Mouse (Mus musculus): ENCODE results near the gene Serpina1e.

Gene Serpina1e

GRCm38 (mm10) chr12:103958798-103959197, at the start of gene Serpina1e:
TSS of gene Serpina1e (minus strand) at chr12:103958975.
- DNase-seq, result no peak

GRCm38 (mm10) chr12:104004689-104005088, 45.9 kb upstream of the Serpina1e start:
- no peak for DNase-seq

GRCm38 (mm10) chr12:104003238-104003612, 44.5 kb upstream of the Serpina1e start:
- DNase-seq, result no peak

GRCm38 (mm10) chr12:104002569-104003237, 43.9 kb upstream of the Serpina1e start:
- DNase-seq, result peak; percentile 62

DNA sequence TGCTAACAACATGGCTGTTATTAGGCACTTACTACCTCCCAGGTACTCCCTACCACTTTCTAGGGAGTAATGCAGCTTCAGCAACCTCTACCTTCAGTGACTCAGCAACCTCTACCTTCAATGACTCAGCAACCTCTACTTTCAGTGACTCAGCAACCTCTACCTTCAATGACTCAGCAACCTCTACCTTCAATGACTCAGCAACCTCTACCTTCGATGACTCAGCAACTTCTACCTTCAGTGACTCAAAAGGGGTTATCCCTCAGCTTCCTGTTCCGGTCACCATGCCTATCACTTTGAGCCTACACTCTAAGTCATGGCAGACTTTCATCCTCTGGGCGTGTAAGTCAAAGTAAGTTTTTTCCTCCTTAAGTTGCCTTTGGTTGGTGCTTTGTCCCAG, 41.8 kb upstream of the Serpina1e start:
- DNase-seq, result no peak

DNA sequence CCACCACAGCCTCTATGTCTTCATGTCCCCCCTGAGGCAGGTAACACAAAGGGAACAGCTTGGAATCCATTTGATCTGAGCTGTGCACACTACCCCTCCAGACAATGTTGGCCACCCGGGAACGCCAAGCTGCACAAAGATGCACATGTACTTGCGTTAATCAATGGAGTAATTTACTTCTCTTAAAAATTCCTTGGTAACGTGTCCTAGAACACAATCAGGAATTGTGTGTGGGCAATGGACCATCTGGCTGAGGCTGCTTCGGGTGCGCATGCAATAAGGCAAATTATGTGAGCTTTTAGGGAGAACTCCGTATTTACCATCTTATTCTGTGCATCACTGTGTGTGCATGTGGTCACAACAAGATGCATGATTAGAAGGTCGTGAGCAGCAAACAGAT, 40.8 kb upstream of the Serpina1e start:
- DNase-seq, result no peak

GRCm38 (mm10) chr12:103996513-103996912, 37.7 kb upstream of the Serpina1e start:
- DNase-seq, result peak; percentile 11

GRCm38 (mm10) chr12:103995292-103996072, 36.7 kb upstream of the Serpina1e start:
- DNase-seq, result peak; percentile 73

DNA sequence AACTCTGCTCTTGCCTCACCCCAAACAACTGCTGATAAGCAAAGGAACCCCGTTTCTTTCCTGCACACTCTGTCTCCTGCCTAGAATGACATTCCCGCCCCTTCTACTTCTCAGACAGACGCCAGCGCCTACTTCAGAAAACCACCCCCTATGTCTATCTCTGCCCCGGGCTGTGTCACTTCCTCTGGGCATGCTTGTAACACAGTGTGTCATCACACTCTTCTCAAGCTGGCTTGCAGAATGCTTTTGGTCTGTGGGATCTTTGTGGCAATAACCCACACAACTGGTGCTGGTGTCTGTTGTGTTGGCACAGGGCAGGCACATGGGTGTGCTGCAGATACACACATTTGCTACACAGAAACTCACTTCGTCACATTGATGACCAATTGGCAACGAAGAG, 34.2 kb upstream of the Serpina1e start:
- DNase-seq, result no peak

- DNase-seq, result no peak
Observed at GRCm38 (mm10) chr12:103989857-103990256, 31.1 kb upstream of the Serpina1e start, which contains the start of gene Serpina11. TSS of gene Serpina11 (minus strand) at chr12:103989957.

- DNase-seq, result no peak
Observed at GRCm38 (mm10) chr12:103989514-103989767, 30.7 kb upstream of the Serpina1e start.

GRCm38 (mm10) chr12:103988754-103989513, 30.2 kb upstream of the Serpina1e start:
- no peak for DNase-seq

DNA sequence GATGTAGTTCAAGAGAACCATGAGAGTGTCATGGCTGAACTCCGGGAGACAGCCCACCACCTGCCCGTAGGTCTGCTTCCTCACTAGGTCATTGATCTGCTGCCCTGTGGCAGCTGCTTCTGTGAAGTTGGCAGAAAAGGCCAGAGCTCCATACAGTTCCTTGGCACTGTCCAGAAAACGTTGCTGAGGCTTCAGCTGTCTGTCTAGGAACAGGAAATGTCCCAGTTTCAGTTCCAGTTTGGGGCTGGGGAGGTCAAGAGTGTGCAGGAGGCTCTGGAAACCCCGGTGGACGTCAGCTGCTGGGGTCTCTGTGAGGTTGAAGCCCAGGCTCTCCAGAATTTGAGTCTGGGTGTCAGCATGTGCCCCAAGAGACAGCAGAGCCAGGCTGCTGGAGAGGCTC, 27.1 kb upstream of the Serpina1e start:
- DNase-seq, result no peak

GRCm38 (mm10) chr12:103984935-103985334, 26.2 kb upstream of the Serpina1e start:
- peak; percentile 70 for DNase-seq

- DNase-seq, result no peak
Observed at GRCm38 (mm10) chr12:103981646-103982360, 23.0 kb upstream of the Serpina1e start.

GRCm38 (mm10) chr12:103978294-103978693, 19.5 kb upstream of the Serpina1e start:
- no peak for DNase-seq

GRCm38 (mm10) chr12:103977846-103978245, 19.1 kb upstream of the Serpina1e start:
- DNase-seq, result peak; percentile 32

- DNase-seq, result no peak
Observed at GRCm38 (mm10) chr12:103977060-103977459, 18.3 kb upstream of the Serpina1e start.

DNA sequence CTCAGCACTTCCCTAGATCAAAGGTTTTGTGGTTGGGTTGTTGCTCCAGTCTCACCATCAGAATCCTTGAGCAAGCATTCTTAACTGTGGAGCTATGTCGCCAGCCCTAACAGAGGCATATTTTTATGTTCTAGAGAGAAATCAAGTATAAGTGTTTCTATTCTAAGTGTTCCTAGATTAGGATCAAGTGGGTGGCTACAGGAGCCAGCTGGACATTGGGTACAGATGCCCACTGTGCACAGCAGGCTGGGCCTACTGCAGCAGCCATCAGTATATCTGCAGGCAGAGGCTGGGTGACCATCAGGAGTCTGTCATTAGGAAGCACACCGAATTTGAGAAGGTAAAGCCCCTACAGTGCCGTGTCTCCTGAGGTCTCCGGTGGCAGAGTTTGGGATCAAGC, 12.3 kb upstream of the Serpina1e start:
- no peak for DNase-seq

DNA sequence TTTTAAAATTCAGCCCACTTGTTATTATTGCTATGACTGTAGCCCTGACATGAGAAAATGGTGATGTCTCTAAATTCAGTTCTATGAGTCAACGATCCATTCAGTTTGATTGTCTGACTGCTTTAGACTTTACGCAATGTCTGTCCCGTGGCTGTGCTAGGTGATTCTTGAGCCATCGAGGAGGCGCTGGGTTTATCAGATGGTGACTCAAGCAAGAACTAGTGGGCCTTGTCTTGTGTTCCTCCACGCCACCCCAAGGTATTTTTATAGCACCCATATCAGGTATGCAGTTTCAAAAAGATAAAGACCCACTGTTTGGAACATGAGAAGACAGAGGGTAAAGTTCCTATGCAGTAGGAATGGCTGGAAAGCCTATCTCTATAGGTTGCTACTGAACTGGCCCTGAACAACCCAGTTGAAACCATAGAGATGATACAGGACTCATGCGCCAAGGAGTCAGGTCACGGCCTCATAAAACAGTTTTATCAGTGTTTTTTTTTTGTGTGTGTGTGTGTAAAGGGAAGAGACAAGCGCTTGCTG, 10.9 kb upstream of the Serpina1e start:
- DNase-seq, result no peak

DNA sequence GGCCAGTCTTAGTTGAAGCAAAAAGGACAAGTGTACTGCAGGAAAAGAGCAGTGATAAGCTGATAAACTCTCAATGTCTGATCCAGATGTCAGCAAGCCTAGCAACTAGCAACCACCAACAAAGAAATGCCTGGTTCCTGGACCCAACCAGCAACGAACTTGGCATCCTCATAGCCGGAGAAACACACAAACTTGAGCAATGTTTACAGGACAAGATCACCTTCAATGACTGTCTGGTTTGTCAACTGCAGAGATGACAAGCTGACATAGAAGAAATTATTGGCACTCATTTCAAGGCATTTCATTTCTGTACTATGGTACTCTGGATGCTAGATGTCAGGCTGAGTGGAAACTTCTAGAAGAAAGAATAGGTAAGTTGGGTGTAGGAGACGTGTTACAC, 8.0 kb upstream of the Serpina1e start:
- DNase-seq, result no peak

GRCm38 (mm10) chr12:103963288-103963687, 4.5 kb upstream of the Serpina1e start:
- DNase-seq, result no peak

GRCm38 (mm10) chr12:103962860-103963259, 4.1 kb upstream of the Serpina1e start:
- no peak for DNase-seq

Data from lung, postnatal 14 days (tissue).